Mouse (Mus musculus) bone marrow, adult 2 months (tissue): ENCODE measurements around the gene Psma5.

Experiments
- CTCF ChIP-seq: fragments of 200-500 bp; IDR thresholded peaks from 2 replicates; pipeline ENCODE4 v1.5.1; 2011; ENCODE audit warnings: low read length, control low read depth; ENCODE audit not compliant: control insufficient read depth, insufficient read depth
- POLR2A ChIP-seq: fragments of 200-500 bp; IDR thresholded peaks from 2 replicates; pipeline ENCODE4 v1.6.1; 2011; ENCODE audit warnings: low read depth, mild to moderate bottlenecking, control low read depth, low read length, borderline replicate concordance; ENCODE audit not compliant: control insufficient read depth

DNA sequence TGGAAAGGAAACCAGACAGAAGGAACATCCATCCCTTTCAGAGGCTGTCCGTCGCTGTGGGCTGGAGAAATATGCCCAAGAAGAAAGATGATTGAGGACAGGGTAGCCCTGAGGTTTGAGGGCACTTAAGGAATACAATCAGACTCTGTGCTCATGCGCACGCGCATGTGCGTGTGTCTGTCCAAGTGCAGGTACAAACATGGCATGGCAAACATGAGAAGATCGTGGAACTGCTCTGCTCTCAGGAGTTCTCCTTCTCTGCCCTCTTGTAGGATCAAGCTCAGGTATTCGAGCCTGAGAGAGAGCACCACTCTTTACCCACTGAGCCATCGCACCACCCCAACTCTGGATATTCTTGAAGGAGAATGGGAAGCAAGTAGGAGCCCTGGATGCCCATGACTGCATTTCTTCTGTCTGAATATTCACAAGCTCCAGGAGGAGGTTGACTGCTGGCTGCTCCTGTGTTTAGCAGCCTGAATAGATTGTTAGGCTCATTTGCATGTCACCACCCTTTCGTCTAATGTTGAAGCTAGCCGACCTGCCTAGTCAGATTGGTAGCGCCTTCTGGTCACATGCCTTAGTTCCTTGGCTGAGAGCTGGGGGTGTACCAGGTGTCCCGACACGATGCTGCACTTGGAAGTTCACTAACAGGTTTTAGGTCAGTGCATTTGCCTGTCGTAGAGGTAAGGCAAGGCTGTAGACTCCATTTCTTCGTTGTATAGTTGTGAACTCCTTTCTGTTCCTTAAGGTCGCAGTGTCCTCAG, 34.5 kb downstream of the Psma5 start:
- no peak for TF ChIP-seq POLR2A
- TF ChIP-seq CTCF = no peak
